Mouse (Mus musculus) spleen, postnatal 14 days (tissue): ENCODE data around the gene Iqschfp.

Source experiments
- DNase-seq, 2 experiments: peaks; one replicate each; pipeline ENCODE4 v3.0.0; 2021 to 2022; ENCODE audit warnings: low spot score in 2 of 2

The Iqschfp gene

GRCm38 (mm10) chr3:68572249-68573225, 680.5 kb downstream of the Iqschfp start:
- no peak for DNase-seq

DNA sequence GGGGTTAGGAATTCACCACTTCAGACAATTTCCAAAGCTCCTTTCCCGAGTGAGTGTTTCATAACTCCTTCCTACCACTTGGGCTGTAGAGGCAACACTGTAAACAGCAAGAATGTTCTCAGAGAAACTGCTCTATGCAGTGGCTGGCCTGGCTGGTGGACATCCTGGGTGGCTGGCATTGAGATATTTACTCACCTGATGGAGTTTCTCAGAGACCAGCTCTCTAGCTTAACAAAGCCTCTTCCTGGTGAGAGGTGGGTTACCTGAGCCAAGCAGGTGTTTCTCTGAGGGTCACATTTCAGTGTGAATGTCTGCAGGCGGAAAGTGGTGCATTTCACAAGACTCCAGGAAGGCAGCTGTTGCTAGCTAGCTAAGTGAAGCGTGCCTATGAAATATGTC, 681.2 kb downstream of the Iqschfp start:
- DNase-seq, result no peak

GRCm38 (mm10) chr3:68574097-68574496, 682.1 kb downstream of the Iqschfp start:
- DNase-seq, result no peak

DNA sequence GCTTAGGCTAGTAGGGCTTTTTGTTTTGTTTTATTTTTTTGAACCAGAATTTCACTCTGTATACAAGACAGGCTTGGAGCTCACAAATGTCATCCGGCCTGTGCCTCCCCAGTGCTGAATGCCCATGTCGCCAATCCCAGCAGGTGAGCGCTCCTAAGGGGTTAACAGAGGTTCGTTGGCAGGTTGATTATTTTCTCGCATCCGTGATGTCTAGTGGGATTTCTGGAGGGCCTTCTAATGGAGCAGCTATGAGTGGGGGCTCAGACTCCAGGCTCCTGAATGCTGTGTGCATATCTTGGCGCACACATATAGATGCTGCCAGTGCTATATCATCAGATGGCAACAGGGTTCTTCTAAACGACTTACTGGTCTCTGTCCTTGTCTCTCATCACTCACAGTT, 682.5 kb downstream of the Iqschfp start:
- DNase-seq, result no peak

- no peak for DNase-seq
Measured at GRCm38 (mm10) chr3:68575636-68576340, 683.8 kb downstream of the Iqschfp start.

GRCm38 (mm10) chr3:68576431-68576830, 684.4 kb downstream of the Iqschfp start:
- DNase-seq, result no peak

DNA sequence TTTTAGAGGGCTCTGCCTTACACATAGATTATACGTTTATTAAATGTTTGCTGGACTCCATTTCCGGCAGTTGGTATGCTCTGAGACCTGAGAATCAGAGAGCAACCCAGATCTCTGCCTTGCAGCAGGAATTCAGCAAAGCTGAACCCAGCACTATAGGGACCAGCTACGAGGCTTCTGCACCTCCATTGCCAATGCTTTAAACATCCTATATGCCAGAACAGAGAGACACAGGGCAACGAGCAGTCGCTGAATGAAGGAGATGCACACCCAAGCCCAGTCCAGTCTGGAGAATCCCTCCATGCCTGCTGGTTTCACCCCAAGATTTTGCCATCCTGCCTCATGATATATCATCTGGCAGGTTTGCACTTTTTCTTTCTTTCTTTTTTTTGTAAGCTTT, 684.9 kb downstream of the Iqschfp start:
- no peak for DNase-seq

DNA sequence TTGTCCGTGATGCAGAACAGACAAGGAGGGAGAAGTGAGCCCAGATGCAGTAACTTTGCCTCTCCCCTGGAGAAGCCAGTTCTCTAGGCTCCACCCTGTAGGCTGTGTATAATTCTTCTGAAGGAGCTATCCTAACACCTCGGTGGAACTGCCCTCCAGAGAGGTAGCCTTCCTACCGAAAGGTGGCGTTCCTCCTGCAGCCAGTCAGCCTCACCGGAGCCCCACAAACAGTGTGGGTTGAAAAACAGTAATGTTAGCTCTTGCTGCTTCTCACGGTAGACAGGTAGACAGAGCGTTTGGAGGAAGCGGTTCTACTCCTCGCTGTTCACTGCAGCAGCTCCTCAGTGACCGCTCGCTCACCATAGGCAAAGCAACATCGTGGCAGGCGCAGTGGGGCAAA, 689.6 kb downstream of the Iqschfp start:
- DNase-seq, result no peak

DNA sequence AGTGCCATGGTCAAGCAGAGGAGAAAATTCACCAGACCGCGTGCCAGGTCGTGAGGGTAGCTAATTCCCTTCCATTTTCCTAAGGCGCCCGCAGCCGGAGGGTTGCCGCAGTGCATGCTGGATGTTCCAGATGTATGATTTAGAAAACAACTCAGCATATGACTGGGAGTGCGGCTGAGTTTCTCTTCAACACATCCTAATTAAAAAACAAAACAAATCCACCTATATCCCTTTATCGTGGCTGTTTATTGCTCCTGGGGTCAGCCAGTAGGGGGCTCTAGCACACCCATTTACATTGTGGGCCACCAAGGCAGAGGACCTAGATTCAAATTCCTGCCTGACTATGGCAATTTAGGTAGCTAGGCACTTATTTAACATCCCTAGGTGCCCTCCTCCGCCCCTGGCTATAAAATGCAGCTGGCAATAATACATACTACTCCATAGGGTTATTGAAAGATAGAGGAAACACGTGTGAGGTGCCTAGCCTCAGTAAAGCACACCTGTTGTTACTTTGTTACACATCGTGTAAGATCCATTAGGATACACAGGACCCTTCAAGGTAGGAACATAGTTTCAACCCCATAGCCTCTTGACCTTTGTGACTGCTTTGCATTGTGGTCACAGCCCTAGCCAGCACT, 690.2 kb downstream of the Iqschfp start:
- no peak for DNase-seq

- DNase-seq, result no peak
Measured at GRCm38 (mm10) chr3:68583031-68583693, 691.1 kb downstream of the Iqschfp start.

- DNase-seq, result no peak
Measured at GRCm38 (mm10) chr3:68583771-68584511, 691.9 kb downstream of the Iqschfp start.

- no peak for DNase-seq
Measured at GRCm38 (mm10) chr3:68585213-68585612, 693.2 kb downstream of the Iqschfp start.

DNA sequence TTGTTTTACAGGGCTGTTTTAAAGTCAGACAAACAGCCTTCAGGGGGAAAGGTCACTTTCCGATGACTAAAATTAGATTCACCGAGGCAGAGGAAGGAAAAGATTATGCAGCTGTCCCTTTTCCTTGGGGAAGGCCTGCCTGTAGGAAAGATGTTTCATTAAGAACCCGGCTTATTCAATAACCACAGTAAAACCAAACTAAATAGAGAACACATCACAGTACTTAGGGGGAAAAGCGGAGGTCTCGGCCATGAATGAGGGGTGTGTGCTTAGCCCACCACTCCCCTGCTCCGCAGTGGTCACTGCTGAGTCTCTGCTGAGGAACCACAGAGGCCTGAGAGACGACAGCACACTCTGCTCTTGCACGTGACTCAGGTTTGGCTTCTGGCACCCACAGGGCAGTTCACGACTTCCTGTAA, 694.6 kb downstream of the Iqschfp start:
- no peak for DNase-seq

GRCm38 (mm10) chr3:68587567-68588245, 695.7 kb downstream of the Iqschfp start:
- DNase-seq, result no peak

DNA sequence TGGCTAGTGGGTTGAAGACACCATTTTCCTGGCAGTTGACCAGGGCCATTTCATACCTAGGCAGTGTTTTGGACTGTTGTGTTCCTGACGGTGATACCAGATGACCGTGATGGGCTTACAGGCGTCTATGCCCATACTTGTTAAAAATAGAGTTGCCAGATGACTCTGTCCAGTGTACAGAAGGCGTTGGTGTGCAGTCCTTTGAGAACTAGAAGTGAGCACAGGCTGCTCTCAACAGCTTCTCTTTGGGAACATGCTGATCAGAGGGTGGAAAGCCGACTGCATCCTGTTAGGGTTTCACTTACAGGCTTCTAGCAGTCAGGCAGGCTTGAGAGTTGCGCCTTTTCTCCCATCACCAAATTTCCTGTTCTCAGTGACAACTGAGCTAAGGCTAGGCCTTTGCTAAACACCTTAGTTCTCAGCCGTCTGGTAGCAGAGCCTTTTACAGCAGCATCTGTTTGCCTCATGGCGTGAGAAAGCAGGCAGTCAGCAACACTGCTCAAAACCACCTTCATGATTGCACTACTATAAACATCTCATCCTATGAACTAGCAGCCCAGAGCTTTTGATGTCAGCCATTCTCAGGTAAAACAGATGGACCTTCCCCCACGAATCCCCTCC, 697.3 kb downstream of the Iqschfp start:
- DNase-seq, result no peak

GRCm38 (mm10) chr3:68590436-68590835, 698.4 kb downstream of the Iqschfp start:
- no peak for DNase-seq

GRCm38 (mm10) chr3:68592575-68592974, 700.5 kb downstream of the Iqschfp start:
- DNase-seq, result no peak

DNA sequence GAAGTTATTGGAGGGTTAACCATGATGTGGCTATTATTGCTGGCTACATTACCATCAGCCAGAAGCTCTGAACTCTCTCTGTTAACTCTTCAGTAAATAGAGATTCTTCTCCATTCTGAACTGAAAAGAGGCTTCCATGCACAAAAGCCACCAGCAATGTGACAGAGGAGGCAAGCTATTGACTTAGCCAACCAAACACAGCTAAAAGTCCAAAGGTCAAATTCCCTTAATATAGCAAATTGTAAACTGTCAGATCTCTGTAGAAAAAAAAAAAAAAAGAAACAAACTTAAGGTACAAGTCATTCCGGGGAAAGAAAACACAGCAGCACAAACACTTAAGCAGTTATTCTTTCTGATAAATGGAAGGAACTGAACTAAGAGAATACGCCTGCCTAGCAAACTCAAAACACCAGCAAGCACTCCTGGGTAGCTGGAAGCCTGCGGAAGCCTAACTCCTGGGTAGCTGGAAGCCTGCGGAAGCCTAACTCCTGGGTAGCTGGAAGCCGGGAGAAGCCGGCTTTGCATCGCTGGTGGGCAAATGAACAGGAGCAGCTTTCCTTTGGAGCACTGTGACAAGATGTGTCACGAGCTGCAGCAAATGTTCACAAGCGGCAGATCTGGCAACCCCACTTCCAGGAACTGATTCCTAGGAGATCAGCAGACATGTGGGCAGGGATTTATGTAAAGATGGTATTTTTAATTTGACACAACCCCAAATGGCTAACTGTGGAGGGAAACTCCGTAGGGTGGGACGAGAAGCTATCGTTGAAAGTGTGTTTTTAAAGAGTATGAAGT, 701.2 kb downstream of the Iqschfp start:
- no peak for DNase-seq

GRCm38 (mm10) chr3:68595316-68595925, 703.4 kb downstream of the Iqschfp start:
- DNase-seq, result no peak
